Mouse (Mus musculus): ENCODE results near the gene Phf13. TPM values are rescaled to one million over a fixed set of nuclear protein-coding genes. Genes with fewer than 3 reads are reported as not detected.

Phf13 gene
- polyA plus RNA-seq, 1 experiment from 2014 or later = 22.8 TPM

DNA sequence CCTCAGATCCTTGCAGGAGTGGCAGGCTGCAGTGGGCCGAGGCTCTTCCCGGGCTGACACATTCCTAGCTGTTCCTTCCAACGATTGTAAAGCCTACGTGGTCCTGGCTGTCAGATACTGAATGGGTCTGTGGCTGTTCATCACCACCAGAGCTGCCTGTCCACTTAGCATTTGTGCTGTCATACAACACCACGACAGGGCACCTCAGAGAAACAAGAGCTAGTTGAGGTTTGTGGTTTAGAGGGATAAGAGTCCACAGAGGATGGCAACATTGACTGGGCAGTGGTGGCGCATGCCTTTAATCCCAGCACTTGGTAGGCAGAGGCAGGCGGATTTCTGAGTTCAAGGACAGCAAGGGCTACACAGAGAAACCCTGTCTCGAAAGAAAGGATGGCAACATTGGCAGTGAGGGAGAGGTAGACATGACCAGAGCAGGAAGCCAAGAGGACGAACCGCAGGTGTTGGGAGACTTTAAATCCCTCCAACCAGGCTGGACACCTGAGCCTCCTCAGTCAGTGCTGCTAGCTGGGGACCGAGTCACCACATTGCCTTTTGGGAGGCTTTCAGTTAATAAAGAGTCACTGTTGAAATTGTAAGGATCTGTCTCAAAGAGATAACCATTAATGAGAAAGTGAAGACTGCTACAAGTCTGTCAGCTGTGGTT lies 36.1 kb downstream of the Phf13 start:
- Histone ChIP-seq H3K27ac (ENCODE audit: low read length) (no peak overlapping the region), H3K36me3 (ENCODE audit: control insufficient read depth, insufficient read depth, low read length) (peaks cover 53% of the 10 kb centered on the region)
- no peak for ATAC-seq (ENCODE audit: insufficient number of reproducible peaks, insufficient read depth, low FRiP score, low read depth)

GRCm38 (mm10) chr4:151957584-151958315 lies 38.3 kb downstream of the Phf13 start:
- no peaks in the 10 kb centered on the region for H3K9me3 ChIP-seq (ENCODE audit: control insufficient read depth, low read depth, low read length)
- H3K27ac ChIP-seq (ENCODE audit: low read length) = no peak overlapping the region
- H3K9ac ChIP-seq (replicated peaks; ENCODE audit: low read depth, low read length) = no peak overlapping the region
- no peak overlapping the region for H3K4me3 ChIP-seq (ENCODE audit: low read depth, low read length)
- no peak overlapping the region for H3K4me2 ChIP-seq (replicated peaks; ENCODE audit: low read depth, low read length)
- H3K4me1 ChIP-seq (ENCODE audit: control insufficient read depth, insufficient read depth, low read length) = no peaks in the 10 kb centered on the region
- 80% methylated on average over 9 of the region's 9 CpGs for WGBS
- H3K36me3 ChIP-seq (ENCODE audit: control insufficient read depth, insufficient read depth, low read length) = peaks cover 52% of the 10 kb centered on the region
- ATAC-seq (ENCODE audit: insufficient number of reproducible peaks, insufficient read depth, low FRiP score, low read depth) = peak; percentile 68; the same call in 1 of the 2 replicates
- no peaks in the 10 kb centered on the region for H3K27me3 ChIP-seq (ENCODE audit: control insufficient read depth, insufficient read depth, low read length)

More for the DNA sequence above, 36.1 kb downstream of the Phf13 start:
- H3K9ac ChIP-seq (replicated peaks; ENCODE audit: low read depth, low read length) = no peak overlapping the region
- H3K9me3 ChIP-seq (ENCODE audit: control insufficient read depth, low read depth, low read length) = no peaks in the 10 kb centered on the region
- H3K4me2 ChIP-seq (replicated peaks; ENCODE audit: low read depth, low read length) = no peak overlapping the region
- no peaks in the 10 kb centered on the region for H3K27me3 ChIP-seq (ENCODE audit: control insufficient read depth, insufficient read depth, low read length)
- H3K4me3 ChIP-seq (ENCODE audit: low read depth, low read length) = no peak overlapping the region
- WGBS = 87% methylated on average over 11 of the region's 11 CpGs
- H3K4me1 ChIP-seq (ENCODE audit: control insufficient read depth, insufficient read depth, low read length) = no peaks in the 10 kb centered on the region

DNA sequence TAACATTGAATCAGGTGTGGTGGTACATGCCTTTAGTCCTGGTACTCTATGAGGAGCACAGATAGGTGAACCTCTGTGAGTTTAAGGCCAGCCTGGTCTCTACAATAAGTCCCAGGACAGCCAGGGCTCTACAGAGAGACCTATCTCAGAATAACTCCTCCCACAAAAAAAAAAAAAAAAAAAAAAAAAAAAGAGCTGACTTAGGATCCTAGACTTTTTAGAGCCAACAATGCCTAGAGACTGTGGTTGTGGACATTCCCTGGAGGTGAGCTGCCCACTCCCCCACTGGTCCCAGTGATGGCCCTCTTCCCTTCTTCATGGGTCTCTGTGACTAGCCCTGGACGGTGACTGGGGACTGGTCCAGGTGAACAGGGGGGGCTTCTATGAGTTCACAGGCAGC lies 40.3 kb downstream of the Phf13 start:
- Histone ChIP-seq H3K9me3 (ENCODE audit: control insufficient read depth, low read depth, low read length) (no peaks in the 10 kb centered on the region), H3K4me1 (ENCODE audit: control insufficient read depth, insufficient read depth, low read length) (no peaks in the 10 kb centered on the region), H3K27ac (ENCODE audit: low read length) (no peak overlapping the region), H3K36me3 (ENCODE audit: control insufficient read depth, insufficient read depth, low read length) (peaks cover 51% of the 10 kb centered on the region), H3K4me2 (replicated peaks; ENCODE audit: low read depth, low read length) (no peak overlapping the region), H3K4me3 (ENCODE audit: low read depth, low read length) (no peak overlapping the region), H3K9ac (replicated peaks; ENCODE audit: low read depth, low read length) (no peak overlapping the region), H3K27me3 (ENCODE audit: control insufficient read depth, insufficient read depth, low read length) (no peaks in the 10 kb centered on the region)
- no peak for ATAC-seq (ENCODE audit: insufficient number of reproducible peaks, insufficient read depth, low FRiP score, low read depth)
- WGBS = 94% methylated on average over 1 of the region's 1 CpGs

GRCm38 (mm10) chr4:151953209-151953608 lies 42.8 kb downstream of the Phf13 start:
- no peak for ATAC-seq (ENCODE audit: insufficient number of reproducible peaks, insufficient read depth, low FRiP score, low read depth)
- H3K4me1 ChIP-seq (ENCODE audit: control insufficient read depth, insufficient read depth, low read length) = no peaks in the 10 kb centered on the region
- 71% methylated on average over 6 of the region's 6 CpGs for WGBS
- H3K36me3 ChIP-seq (ENCODE audit: control insufficient read depth, insufficient read depth, low read length) = peaks cover 41% of the 10 kb centered on the region
- H3K9ac ChIP-seq (replicated peaks; ENCODE audit: low read depth, low read length) = no peak overlapping the region
- no peak overlapping the region for H3K27ac ChIP-seq (ENCODE audit: low read length)
- no peak overlapping the region for H3K4me3 ChIP-seq (ENCODE audit: low read depth, low read length)
- H3K27me3 ChIP-seq (ENCODE audit: control insufficient read depth, insufficient read depth, low read length) = no peaks in the 10 kb centered on the region
- H3K4me2 ChIP-seq (replicated peaks; ENCODE audit: low read depth, low read length) = no peak overlapping the region
- H3K9me3 ChIP-seq (ENCODE audit: control insufficient read depth, low read depth, low read length) = no peaks in the 10 kb centered on the region

GRCm38 (mm10) chr4:151948497-151949471 lies 47.3 kb downstream of the Phf13 start:
- peaks cover 20% of the 10 kb centered on the region for H3K36me3 ChIP-seq (ENCODE audit: control insufficient read depth, insufficient read depth, low read length)
- H3K4me2 ChIP-seq (replicated peaks; ENCODE audit: low read depth, low read length) = no peak overlapping the region
- H3K9ac ChIP-seq (replicated peaks; ENCODE audit: low read depth, low read length) = no peak overlapping the region
- 88% methylated on average over 14 of the region's 14 CpGs for WGBS
- no peak overlapping the region for H3K27ac ChIP-seq (ENCODE audit: low read length)
- no peaks in the 10 kb centered on the region for H3K27me3 ChIP-seq (ENCODE audit: control insufficient read depth, insufficient read depth, low read length)
- no peaks in the 10 kb centered on the region for H3K4me1 ChIP-seq (ENCODE audit: control insufficient read depth, insufficient read depth, low read length)
- no peak overlapping the region for H3K4me3 ChIP-seq (ENCODE audit: low read depth, low read length)
- no peak for ATAC-seq (ENCODE audit: insufficient number of reproducible peaks, insufficient read depth, low FRiP score, low read depth)
- H3K9me3 ChIP-seq (ENCODE audit: control insufficient read depth, low read depth, low read length) = no peaks in the 10 kb centered on the region

DNA sequence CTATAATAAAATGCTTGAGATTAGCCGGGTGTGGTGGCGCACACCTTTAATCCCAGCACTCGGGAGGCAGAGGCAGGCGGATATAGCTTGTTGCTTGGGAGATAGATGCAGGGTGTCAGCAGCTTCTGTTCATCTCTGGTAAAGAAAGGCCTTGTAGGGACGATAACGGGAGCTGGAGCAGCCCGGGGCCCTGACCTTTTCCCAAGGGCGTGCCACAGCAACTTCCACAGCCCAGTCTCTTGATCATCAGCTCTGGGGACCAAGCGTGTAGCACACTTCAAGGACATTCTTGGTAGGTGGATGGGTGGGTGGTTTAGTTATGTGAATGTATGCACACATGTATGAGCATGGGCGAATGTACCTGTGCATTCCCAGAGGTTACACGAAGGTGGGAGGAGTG lies 49.8 kb downstream of the Phf13 start:
- ATAC-seq (ENCODE audit: insufficient number of reproducible peaks, insufficient read depth, low FRiP score, low read depth) = no peak
- no peak overlapping the region for H3K4me2 ChIP-seq (replicated peaks; ENCODE audit: low read depth, low read length)
- no peaks in the 10 kb centered on the region; the same call in 1 of the 2 replicates for H3K36me3 ChIP-seq (ENCODE audit: control insufficient read depth, insufficient read depth, low read length)
- H3K27me3 ChIP-seq (ENCODE audit: control insufficient read depth, insufficient read depth, low read length) = no peaks in the 10 kb centered on the region
- H3K4me1 ChIP-seq (ENCODE audit: control insufficient read depth, insufficient read depth, low read length) = no peaks in the 10 kb centered on the region
- no peak overlapping the region for H3K9ac ChIP-seq (replicated peaks; ENCODE audit: low read depth, low read length)
- no peak overlapping the region for H3K27ac ChIP-seq (ENCODE audit: low read length)
- H3K9me3 ChIP-seq (ENCODE audit: control insufficient read depth, low read depth, low read length) = no peaks in the 10 kb centered on the region
- H3K4me3 ChIP-seq (ENCODE audit: low read depth, low read length) = no peak overlapping the region
- WGBS = 88% methylated on average over 11 of the region's 11 CpGs

Other genes starting within 250 kb of the Phf13 start
- 86.8 and 106 TPM in 2 replicates for gene Camta1, start 134.4 kb downstream of the Phf13 start, polyA plus RNA-seq (2014; fragmentation: Nextera tagmentation; extraction: Ambion mirVana)
- gene Dnajc11, start 62.6 kb downstream of the Phf13 start, polyA plus RNA-seq (2014; fragmentation: Nextera tagmentation; extraction: Ambion mirVana) = 59.9 and 62.6 TPM in 2 replicates
- gene Thap3, start 7.3 kb downstream of the Phf13 start, polyA plus RNA-seq (2014; fragmentation: Nextera tagmentation; extraction: Ambion mirVana) = 35.6 and 38.2 TPM in 2 replicates
- gene Klhl21, start 12.5 kb upstream of the Phf13 start, polyA plus RNA-seq (2014; fragmentation: Nextera tagmentation; extraction: Ambion mirVana) = 5.8 and 7.3 TPM in 2 replicates
- gene Zbtb48, start 31.4 kb upstream of the Phf13 start, polyA plus RNA-seq (2014; fragmentation: Nextera tagmentation; extraction: Ambion mirVana) = 18.0 and 21.8 TPM in 2 replicates
- gene Tas1r1, start 42.3 kb upstream of the Phf13 start, polyA plus RNA-seq (2014; fragmentation: Nextera tagmentation; extraction: Ambion mirVana) = 0.30 and 0.34 TPM in 2 replicates
- gene Nol9, start 43.1 kb upstream of the Phf13 start, polyA plus RNA-seq (2014; fragmentation: Nextera tagmentation; extraction: Ambion mirVana) = 29.5 and 30.0 TPM in 2 replicates
- 10.4 and 11.5 TPM in 2 replicates for gene Plekhg5, start 76.2 kb upstream of the Phf13 start, polyA plus RNA-seq (2014; fragmentation: Nextera tagmentation; extraction: Ambion mirVana)
- 0.67 and 0.91 TPM in 2 replicates for gene Tnfrsf25, start 119.7 kb upstream of the Phf13 start, polyA plus RNA-seq (2014; fragmentation: Nextera tagmentation; extraction: Ambion mirVana)
- gene Espn, start 156.1 kb upstream of the Phf13 start, polyA plus RNA-seq (2014; fragmentation: Nextera tagmentation; extraction: Ambion mirVana) = 10.5 and 10.9 TPM in 2 replicates
- gene Hes2, start 162.6 kb upstream of the Phf13 start, polyA plus RNA-seq (2014; fragmentation: Nextera tagmentation; extraction: Ambion mirVana) = 0.29 and 0.55 TPM in 2 replicates
- 71.4 and 72.4 TPM in 2 replicates for gene Acot7, start 181.9 kb upstream of the Phf13 start, polyA plus RNA-seq (2014; fragmentation: Nextera tagmentation; extraction: Ambion mirVana)

Data from stomach, embryonic 14.5 days (tissue).